Mouse (Mus musculus) layer of hippocampus, adult 2 months (tissue): ENCODE measurements around the gene Rgs9. TPM values are rescaled to one million over a fixed set of nuclear protein-coding genes. Genes with fewer than 3 reads are reported as not detected.
"Not testable (repeated sequence)": the region's sequence is repeated elsewhere in the genome, so short reads cannot be mapped to it uniquely, and the experiment has no call there.

Experiments
- DNase-seq, 2 experiments: peaks; one replicate each; pipeline ENCODE4 v3.0.0; 2022; ENCODE audit warnings: low spot score in 2 of 2
- H3K27ac ChIP-seq: fragments of 200-600 bp; 2 replicates; pipeline ENCODE4 v1.8.1; 2022
- H3K4me3 ChIP-seq: fragments of 200-600 bp; 2 replicates; pipeline ENCODE4 v1.8.1; 2022; ENCODE audit warnings: mild to moderate bottlenecking
- CTCF ChIP-seq: fragments of 200-600 bp; conservative IDR thresholded peaks from 2 replicates; pipeline ENCODE4 v1.8.1; 2022; ENCODE audit warnings: antibody characterized with exemption, mild to moderate bottlenecking, moderate library complexity
- long read RNA-seq, 2 experiments: library from polyadenylated mRNA; stranded (forward); transcript quantifications; one replicate each; pipeline ENCODE4 v2.0.0; 2021; ENCODE audit warnings: borderline mapping rate in 2 of 2
- total RNA-seq, 2 experiments: library from RNA; stranded (reverse); gene quantifications; 2 replicates each; pipeline ENCODE4 v1.2.3; 2021

Rgs9 gene
- 10 to 100 TPM; 15.1 to 16.2 TPM for total RNA-seq
- long read RNA-seq, experiment 1, partial matches to known transcripts = 2 of 8 reads
- long read RNA-seq, experiment 1, other reads (novel, unspliced or antisense) = 1 of 8 reads
- long read RNA-seq, experiment 2, transcript Rgs9-201 (19 exons, 2,434 nt) = major isoform, 9 of 18 reads
- long read RNA-seq, experiment 2, partial matches to known transcripts = 5 of 18 reads
- long read RNA-seq, experiment 2, other reads (novel, unspliced or antisense) = 4 of 18 reads

GRCm38 (mm10) chr11:109297710-109298375, at the start of gene Rgs9:
Rgs9 (minus strand) TSS chr11:109298129.
- H3K4me3 ChIP-seq = peak within 1 kb of the TSS; percentile 76
- TF ChIP-seq CTCF = peak; percentile 99
- H3K27ac ChIP-seq = peak within 1 kb of the TSS; percentile 70
- DNase-seq = peak; percentile 88 to 91

- Histone ChIP-seq H3K27ac (peak overlapping the region; percentile 63), H3K4me3 (peak overlapping the region; percentile 6; the same call in 1 of the 2 replicates)
- TF ChIP-seq CTCF = no peak
- peak; percentile 51 to 76 for DNase-seq
These were observed 49.5 kb upstream of the Rgs9 start for GRCm38 (mm10) chr11:109347242-109347959.

DNA sequence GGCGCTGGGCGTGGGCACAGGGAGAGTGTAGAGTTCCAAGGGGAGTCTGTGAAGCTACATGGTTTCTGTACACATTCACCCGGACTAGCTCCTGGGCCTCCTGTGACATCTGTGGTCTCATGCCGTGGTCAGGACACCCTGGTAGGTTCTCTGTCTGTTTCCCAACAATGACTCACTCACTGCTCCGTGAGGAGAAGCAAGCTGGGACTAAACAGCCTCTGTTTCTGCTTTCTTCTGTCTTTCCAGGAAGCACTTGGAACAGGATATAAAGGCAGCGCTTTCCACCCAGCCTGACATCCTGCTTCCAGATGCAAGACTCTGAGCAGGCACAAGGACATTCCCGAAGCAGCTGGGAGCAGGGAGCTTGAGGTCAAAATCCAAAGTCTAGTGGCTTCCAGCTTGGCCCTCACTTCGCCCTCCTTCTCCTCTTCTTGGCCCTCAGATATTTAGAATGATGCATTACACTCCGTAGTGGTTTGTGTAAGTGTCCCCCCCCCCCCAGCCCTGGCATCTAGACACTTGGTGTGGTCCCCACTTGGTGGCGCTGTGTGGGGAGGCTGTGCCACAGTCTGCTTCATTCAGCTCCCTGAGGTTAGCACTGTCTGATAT, 46.2 kb upstream of the Rgs9 start:
- peak; percentile 71 for TF ChIP-seq CTCF
- Histone ChIP-seq H3K27ac (peak overlapping the region; percentile 73), H3K4me3 (no peak overlapping the region; the same call in 1 of the 2 replicates)
- DNase-seq = no peak

DNA sequence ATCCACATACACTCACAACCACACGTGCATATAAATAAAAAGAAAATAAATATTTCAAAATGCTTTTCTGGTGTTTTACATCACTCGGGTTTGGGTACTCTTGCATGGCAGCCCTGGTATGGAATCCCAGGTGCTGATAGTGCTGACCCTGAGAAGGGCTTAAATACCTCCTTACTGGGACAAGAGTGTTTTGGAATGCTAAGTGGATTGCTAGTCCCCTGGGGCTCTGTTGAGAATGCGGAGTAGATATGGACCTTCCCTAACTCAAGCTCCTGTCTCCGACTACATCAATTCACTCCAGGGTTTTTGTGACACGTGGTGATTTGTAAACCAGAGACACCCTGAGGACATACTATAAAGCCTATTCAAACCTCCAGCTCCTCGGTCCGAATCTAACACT, 45.6 kb upstream of the Rgs9 start:
- no peak for DNase-seq
- no peak for TF ChIP-seq CTCF
- H3K27ac ChIP-seq = peak overlapping the region; percentile 73

DNA sequence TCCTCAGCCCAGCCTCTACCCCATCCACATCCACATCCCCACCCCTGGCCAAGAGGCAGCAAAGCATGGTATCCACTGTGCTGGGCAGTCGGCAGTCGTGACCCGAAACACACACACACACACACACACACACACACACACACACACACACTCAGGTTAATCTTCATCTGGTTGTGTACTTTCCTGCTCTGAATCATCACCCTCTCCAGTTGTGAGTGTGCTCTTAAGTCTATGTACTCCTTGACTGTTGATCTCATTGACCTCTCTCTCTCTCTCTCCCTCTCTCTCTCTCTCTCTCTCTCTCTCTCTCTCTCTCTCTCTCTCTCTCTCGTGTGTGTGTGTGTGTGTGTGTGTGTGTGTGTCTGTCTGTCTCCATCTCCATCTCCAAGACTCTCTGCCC, 44.7 kb upstream of the Rgs9 start:
- H3K4me3 ChIP-seq, H3K27ac ChIP-seq, DNase-seq: not testable (repeated sequence)

More for the DNA sequence above, 45.6 kb upstream of the Rgs9 start:
- H3K4me3 ChIP-seq = no peak overlapping the region

DNA sequence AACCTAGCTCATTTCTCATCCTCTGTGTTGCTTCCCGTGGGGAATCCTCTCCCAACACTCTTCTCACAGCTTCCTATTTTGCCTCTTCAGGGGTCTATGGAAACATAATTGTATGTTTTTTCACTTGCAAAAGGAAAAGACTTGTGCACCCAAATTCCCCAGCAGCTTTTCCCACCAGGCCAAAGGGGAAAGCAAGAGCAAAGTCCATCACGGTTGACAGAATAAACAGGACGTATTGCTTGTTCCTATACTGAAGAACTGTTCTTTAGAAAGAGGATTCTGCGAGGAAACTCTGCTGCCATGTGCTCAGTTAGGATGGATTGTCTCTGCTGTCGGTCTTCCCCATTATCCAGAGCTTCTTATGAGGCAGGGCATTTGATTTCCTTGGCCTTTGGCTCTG, 42.6 kb upstream of the Rgs9 start:
- no peak for DNase-seq
- Histone ChIP-seq H3K27ac (no peak overlapping the region), H3K4me3 (no peak overlapping the region)
- TF ChIP-seq CTCF = no peak

GRCm38 (mm10) chr11:109339155-109339938, 41.4 kb upstream of the Rgs9 start:
- no peak overlapping the region for H3K4me3 ChIP-seq
- no peak for DNase-seq
- H3K27ac ChIP-seq = no peak overlapping the region
- TF ChIP-seq CTCF = no peak

GRCm38 (mm10) chr11:109335890-109336289, 38.0 kb upstream of the Rgs9 start:
- no peak for TF ChIP-seq CTCF
- no peak overlapping the region for H3K27ac ChIP-seq
- no peak overlapping the region for H3K4me3 ChIP-seq
- no peak for DNase-seq

DNA sequence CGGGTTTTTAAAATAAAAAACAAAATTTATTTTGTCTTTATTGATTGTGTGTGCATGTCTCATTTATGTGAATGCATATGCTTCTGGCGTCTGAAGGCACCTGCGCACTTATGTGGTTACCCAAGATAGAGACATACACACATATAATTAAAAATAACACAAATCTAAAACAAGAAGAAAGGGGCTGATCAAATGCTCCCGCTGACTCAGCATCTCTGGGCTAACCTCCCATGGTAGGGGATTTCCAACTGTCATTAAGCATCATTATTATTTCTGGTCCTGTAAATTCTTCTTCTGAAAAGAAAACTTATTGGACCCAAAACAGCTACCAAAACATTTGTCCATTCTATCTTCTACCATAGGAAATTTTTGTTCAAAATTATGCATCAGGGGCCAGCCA, 36.8 kb upstream of the Rgs9 start:
- Histone ChIP-seq H3K27ac (no peak overlapping the region), H3K4me3 (no peak overlapping the region)
- DNase-seq = no peak
- TF ChIP-seq CTCF = no peak

DNA sequence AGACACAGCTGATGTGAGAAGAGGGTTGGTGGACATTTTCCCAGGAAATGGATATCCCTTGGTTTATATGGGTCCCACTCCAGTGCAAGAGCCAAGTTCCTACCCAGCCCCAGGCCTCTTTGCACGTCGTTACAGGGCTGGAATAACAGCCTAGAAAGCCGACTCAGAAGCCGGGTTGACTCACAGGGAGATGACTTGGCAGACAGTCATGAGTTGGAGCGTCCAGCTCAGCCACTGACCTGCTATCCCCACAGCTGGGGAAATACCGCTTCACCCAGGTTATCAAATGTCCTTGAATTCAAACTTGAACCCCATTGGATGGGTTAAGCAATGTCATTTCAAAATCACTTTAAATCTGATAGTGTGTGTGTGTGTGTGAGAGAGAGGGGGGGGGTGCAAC, 34.8 kb upstream of the Rgs9 start:
- H3K4me3 ChIP-seq = no peak overlapping the region
- no peak overlapping the region for H3K27ac ChIP-seq
- TF ChIP-seq CTCF = no peak
- DNase-seq = no peak

DNA sequence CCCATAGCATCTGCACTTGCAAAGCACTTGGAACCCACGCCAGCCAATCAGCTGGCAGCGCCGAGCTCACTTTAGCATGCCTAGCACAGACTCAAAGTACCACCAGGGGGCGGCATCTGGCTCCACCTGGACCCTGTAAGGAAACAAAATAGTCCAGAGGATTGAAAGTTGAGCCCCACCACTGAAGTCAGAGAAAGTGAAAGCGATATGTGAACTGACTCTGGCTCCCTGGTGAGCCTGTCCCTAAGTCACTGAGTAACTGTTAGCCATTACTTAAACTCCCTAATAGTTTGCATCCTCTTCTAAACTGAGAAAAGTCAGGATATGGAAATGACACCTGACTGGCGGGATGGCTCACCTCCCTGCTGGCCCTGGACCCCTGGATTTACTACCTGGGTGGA, 33.5 kb upstream of the Rgs9 start:
- TF ChIP-seq CTCF = peak; percentile 92
- H3K4me3 ChIP-seq = peak overlapping the region; percentile 32
- peak overlapping the region; percentile 6; the same call in 1 of the 2 replicates for H3K27ac ChIP-seq
- DNase-seq = peak; percentile 90 to 92

- TF ChIP-seq CTCF = no peak
- Histone ChIP-seq H3K4me3 (peak overlapping the region; percentile 32; the same call in 1 of the 2 replicates), H3K27ac (no peak overlapping the region)
- no peak for DNase-seq
These were observed 32.9 kb upstream of the Rgs9 start for GRCm38 (mm10) chr11:109330706-109331393.
